Mouse (Mus musculus): Measurements from ENCODE around the gene 1110017D15Rik. TPM values are rescaled to one million over a fixed set of nuclear protein-coding genes. Genes with fewer than 3 reads are reported as not detected.

Gene 1110017D15Rik
- polyA plus RNA-seq, 1 experiment from 2014 or later: 6.1 TPM

- Histone ChIP-seq H3K27ac (replicated peaks) (no peak overlapping the region), H3K4me3 (peak overlapping the region; percentile 51; the same call in 1 of the 2 replicates), H3K36me3 (replicated peaks) (no peaks in the 10 kb centered on the region), H3K4me1 (peaks cover 27% of the 10 kb centered on the region), H3K9me3 (no peaks in the 10 kb centered on the region), H3K27me3 (replicated peaks; ENCODE audit: low read depth, poor library complexity, severe bottlenecking) (peaks cover 93% of the 10 kb centered on the region)
- 35% methylated on average over 5 of the region's 5 CpGs for WGBS
- no peak for DNase-seq (ENCODE audit: low spot score)
These were observed 20.1 kb downstream of the 1110017D15Rik start for GRCm38 (mm10) chr4:41497046-41497445.

- Histone ChIP-seq H3K4me3 (no peak overlapping the region), H3K27ac (replicated peaks) (no peak overlapping the region), H3K4me1 (peaks cover 24% of the 10 kb centered on the region), H3K9me3 (no peaks in the 10 kb centered on the region), H3K36me3 (replicated peaks) (no peaks in the 10 kb centered on the region), H3K27me3 (replicated peaks; ENCODE audit: low read depth, poor library complexity, severe bottlenecking) (peaks cover 81% of the 10 kb centered on the region)
- no peak for DNase-seq (ENCODE audit: low spot score)
- WGBS: 91% methylated on average over 11 of the region's 11 CpGs
These were observed 21.3 kb downstream of the 1110017D15Rik start for GRCm38 (mm10) chr4:41495850-41496249.

- Histone ChIP-seq H3K4me3 (no peak overlapping the region), H3K27me3 (replicated peaks; ENCODE audit: low read depth, poor library complexity, severe bottlenecking) (peaks cover 73% of the 10 kb centered on the region), H3K36me3 (replicated peaks) (no peaks in the 10 kb centered on the region), H3K9me3 (no peaks in the 10 kb centered on the region), H3K4me1 (peaks cover 24% of the 10 kb centered on the region), H3K27ac (replicated peaks) (no peak overlapping the region)
- no peak for DNase-seq (ENCODE audit: low spot score)
- 74% methylated on average over 4 of the region's 4 CpGs for WGBS
These were observed 22.1 kb downstream of the 1110017D15Rik start for GRCm38 (mm10) chr4:41495076-41495475.

- H3K36me3 ChIP-seq (replicated peaks): no peaks in the 10 kb centered on the region
- H3K27me3 ChIP-seq (replicated peaks; ENCODE audit: low read depth, poor library complexity, severe bottlenecking): peaks cover 66% of the 10 kb centered on the region
- no peak overlapping the region for H3K27ac ChIP-seq (replicated peaks)
- H3K9me3 ChIP-seq: no peaks in the 10 kb centered on the region
- peaks cover 23% of the 10 kb centered on the region for H3K4me1 ChIP-seq
- no peak overlapping the region for H3K4me3 ChIP-seq
- 63% methylated on average over 3 of the region's 3 CpGs for whole genome bisulfite sequencing
- DNase-seq (ENCODE audit: low spot score): no peak
These were observed 22.8 kb downstream of the 1110017D15Rik start for GRCm38 (mm10) chr4:41494378-41494777.

- Histone ChIP-seq H3K4me1 (peaks cover 15% of the 10 kb centered on the region), H3K27me3 (replicated peaks; ENCODE audit: low read depth, poor library complexity, severe bottlenecking) (peaks cover 58% of the 10 kb centered on the region), H3K4me3 (no peak overlapping the region), H3K27ac (replicated peaks) (no peak overlapping the region), H3K36me3 (replicated peaks) (no peaks in the 10 kb centered on the region), H3K9me3 (no peaks in the 10 kb centered on the region)
- no peak for DNase-seq (ENCODE audit: low spot score)
- 78% methylated on average over 3 of the region's 3 CpGs for WGBS
These were observed 23.5 kb downstream of the 1110017D15Rik start for GRCm38 (mm10) chr4:41493464-41494116.

GRCm38 (mm10) chr4:41492951-41493350 lies 24.2 kb downstream of the 1110017D15Rik start:
- Histone ChIP-seq H3K27ac (replicated peaks) (no peak overlapping the region), H3K27me3 (replicated peaks; ENCODE audit: low read depth, poor library complexity, severe bottlenecking) (peaks cover 52% of the 10 kb centered on the region), H3K4me1 (peaks cover 9% of the 10 kb centered on the region), H3K4me3 (no peak overlapping the region), H3K9me3 (no peaks in the 10 kb centered on the region), H3K36me3 (replicated peaks) (no peaks in the 10 kb centered on the region)
- WGBS: 83% methylated on average over 7 of the region's 7 CpGs
- no peak for DNase-seq (ENCODE audit: low spot score)

GRCm38 (mm10) chr4:41481601-41482017 lies 35.5 kb downstream of the 1110017D15Rik start:
- no peaks in the 10 kb centered on the region for H3K27me3 ChIP-seq (replicated peaks; ENCODE audit: low read depth, poor library complexity, severe bottlenecking)
- H3K36me3 ChIP-seq (replicated peaks): peaks cover 38% of the 10 kb centered on the region
- peak overlapping the region; percentile 61 for H3K27ac ChIP-seq (replicated peaks)
- H3K4me3 ChIP-seq: no peak overlapping the region
- H3K9me3 ChIP-seq: peaks cover 3% of the 10 kb centered on the region
- 40% methylated on average over 6 of the region's 6 CpGs for WGBS
- peaks cover 16% of the 10 kb centered on the region for H3K4me1 ChIP-seq
- DNase-seq (ENCODE audit: low spot score): peak; percentile 65

GRCm38 (mm10) chr4:41480254-41480653 lies 36.9 kb downstream of the 1110017D15Rik start:
- 86% methylated on average over 8 of the region's 8 CpGs for WGBS
- DNase-seq (ENCODE audit: low spot score): no peak
- Histone ChIP-seq H3K36me3 (replicated peaks) (peaks cover 38% of the 10 kb centered on the region), H3K9me3 (no peaks in the 10 kb centered on the region), H3K4me3 (no peak overlapping the region), H3K27me3 (replicated peaks; ENCODE audit: low read depth, poor library complexity, severe bottlenecking) (no peaks in the 10 kb centered on the region), H3K4me1 (peaks cover 16% of the 10 kb centered on the region), H3K27ac (replicated peaks) (no peak overlapping the region)

- peaks cover 16% of the 10 kb centered on the region for H3K4me1 ChIP-seq
- H3K36me3 ChIP-seq (replicated peaks): peaks cover 38% of the 10 kb centered on the region
- whole genome bisulfite sequencing: 65% methylated on average over 1 of the region's 1 CpGs
- no peak overlapping the region for H3K4me3 ChIP-seq
- H3K9me3 ChIP-seq: no peaks in the 10 kb centered on the region
- no peak for DNase-seq (ENCODE audit: low spot score)
- no peaks in the 10 kb centered on the region for H3K27me3 ChIP-seq (replicated peaks; ENCODE audit: low read depth, poor library complexity, severe bottlenecking)
- H3K27ac ChIP-seq (replicated peaks): no peak overlapping the region
These were observed 37.7 kb downstream of the 1110017D15Rik start for GRCm38 (mm10) chr4:41479456-41479804.

- H3K27ac ChIP-seq (replicated peaks): no peak overlapping the region
- H3K27me3 ChIP-seq (replicated peaks; ENCODE audit: low read depth, poor library complexity, severe bottlenecking): no peaks in the 10 kb centered on the region
- no peaks in the 10 kb centered on the region for H3K9me3 ChIP-seq
- H3K36me3 ChIP-seq (replicated peaks): peaks cover 38% of the 10 kb centered on the region
- peaks cover 16% of the 10 kb centered on the region for H3K4me1 ChIP-seq
- 64% methylated on average over 4 of the region's 4 CpGs for WGBS
- no peak overlapping the region for H3K4me3 ChIP-seq
- no peak for DNase-seq (ENCODE audit: low spot score)
These were observed 38.2 kb downstream of the 1110017D15Rik start for GRCm38 (mm10) chr4:41478751-41479455.

- Histone ChIP-seq H3K36me3 (replicated peaks) (peaks cover 38% of the 10 kb centered on the region), H3K4me1 (peaks cover 16% of the 10 kb centered on the region), H3K27ac (replicated peaks) (no peak overlapping the region), H3K27me3 (replicated peaks; ENCODE audit: low read depth, poor library complexity, severe bottlenecking) (no peaks in the 10 kb centered on the region), H3K4me3 (no peak overlapping the region), H3K9me3 (no peaks in the 10 kb centered on the region)
- WGBS: 92% methylated on average over 9 of the region's 9 CpGs
- no peak for DNase-seq (ENCODE audit: low spot score)
These were observed 39.4 kb downstream of the 1110017D15Rik start for GRCm38 (mm10) chr4:41477648-41478160.

- Histone ChIP-seq H3K36me3 (replicated peaks) (peaks cover 4% of the 10 kb centered on the region; the same call in 1 of the 2 replicates), H3K27me3 (replicated peaks; ENCODE audit: low read depth, poor library complexity, severe bottlenecking) (no peaks in the 10 kb centered on the region), H3K27ac (replicated peaks) (no peak overlapping the region), H3K9me3 (0 out of 2 replicates have a peak, but pooled peaks cover 2% of the 10 kb centered on the region), H3K4me1 (peaks cover 27% of the 10 kb centered on the region), H3K4me3 (no peak overlapping the region)
- WGBS: 89% methylated on average over 1 of the region's 1 CpGs
- DNase-seq (ENCODE audit: low spot score): no peak
These were observed 45.8 kb downstream of the 1110017D15Rik start for GRCm38 (mm10) chr4:41471384-41471689.

All from embryonic facial prominence, embryonic 10.5 days (tissue).